Mouse (Mus musculus): ENCODE data around the gene Bcl7c. TPM values are rescaled to one million over a fixed set of nuclear protein-coding genes. Genes with fewer than 3 reads are reported as not detected.
A peak's percentile ranks its signal among the peaks of the same experiment; 100 is the strongest.

The Bcl7c gene
- total and polyA plus RNA-seq, 2 experiments from 2014 or later = 48.8 to 86.8 TPM

DNA sequence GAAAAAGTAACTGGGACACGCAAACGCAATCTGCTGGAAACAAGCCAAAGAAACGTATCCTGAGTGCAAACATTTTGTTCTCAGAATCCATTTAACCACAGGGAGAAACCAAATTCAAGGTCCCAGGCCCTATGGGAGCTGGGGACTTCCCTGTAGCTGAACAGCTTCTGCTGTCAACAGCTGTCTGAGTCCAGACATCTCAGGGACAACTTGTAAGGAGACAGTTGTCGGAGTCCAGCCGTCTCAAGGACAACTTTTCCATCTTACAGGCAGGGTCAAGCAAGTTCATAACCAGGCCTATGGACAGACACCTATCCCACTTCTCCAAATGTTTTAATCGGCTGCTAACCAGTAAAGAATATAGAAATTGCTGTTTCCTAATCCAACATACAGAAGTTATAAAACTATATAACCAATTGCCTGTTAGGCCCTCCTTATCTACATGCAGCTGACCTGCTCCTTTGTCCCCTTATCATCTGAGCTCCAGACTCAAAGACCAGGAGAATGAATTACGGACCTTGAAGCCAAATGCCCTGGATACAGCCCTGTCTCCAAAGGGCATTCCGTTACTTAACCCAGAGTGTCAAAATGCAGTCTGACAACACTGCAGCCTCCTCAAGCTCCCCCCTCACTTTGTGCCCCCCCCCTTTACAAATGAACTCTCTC is 26.7 kb downstream of the Bcl7c start:
- 83% methylated on average over 8 of the region's 8 CpGs for WGBS
- ATAC-seq = no peak

DNA sequence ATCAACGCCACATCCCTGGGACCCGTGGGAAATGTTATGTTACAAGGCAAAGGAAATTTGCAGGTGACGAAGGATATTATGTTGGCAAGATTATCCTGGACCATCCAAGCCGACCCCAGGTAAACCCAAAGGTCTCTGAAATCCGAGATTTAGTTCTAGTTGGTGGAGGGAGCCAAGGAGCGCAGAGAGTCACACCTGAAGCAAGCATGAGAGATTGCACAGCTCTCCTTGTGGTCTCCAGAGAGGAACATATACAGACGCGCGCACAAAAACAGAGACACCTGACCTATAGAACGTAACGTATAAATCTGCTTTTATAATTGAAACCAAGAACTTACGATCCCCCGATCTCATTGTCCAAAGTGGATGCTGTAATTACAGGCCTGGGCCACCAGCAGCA is 28.2 kb downstream of the Bcl7c start:
- WGBS = 89% methylated on average over 13 of the region's 13 CpGs
- no peak for ATAC-seq

More for the DNA sequence above, 26.7 kb downstream of the Bcl7c start:
- H3K27ac ChIP-seq = no peak overlapping the region
- no peaks in the 10 kb centered on the region for H3K9me3 ChIP-seq (ENCODE audit: low read length)
- no peaks in the 10 kb centered on the region for H3K36me3 ChIP-seq (ENCODE audit: insufficient read depth, low read length)
- H3K9ac ChIP-seq (replicated peaks; ENCODE audit: low read length) = no peak overlapping the region
- no peak for TF ChIP-seq CTCF (IDR thresholded peaks at IDR 0.05; ENCODE audit: low read depth)
- no peaks in the 10 kb centered on the region for H3K27me3 ChIP-seq (ENCODE audit: insufficient read depth, low read length)
- H3K4me2 ChIP-seq (ENCODE audit: low read depth, low read length) = no peak overlapping the region
- no peaks in the 10 kb centered on the region for H3K4me1 ChIP-seq (ENCODE audit: insufficient read depth, low read length)
- no peak for DNase-seq (ENCODE audit: low spot score)
- no peak overlapping the region for H3K4me3 ChIP-seq (ENCODE audit: low read length)

DNA sequence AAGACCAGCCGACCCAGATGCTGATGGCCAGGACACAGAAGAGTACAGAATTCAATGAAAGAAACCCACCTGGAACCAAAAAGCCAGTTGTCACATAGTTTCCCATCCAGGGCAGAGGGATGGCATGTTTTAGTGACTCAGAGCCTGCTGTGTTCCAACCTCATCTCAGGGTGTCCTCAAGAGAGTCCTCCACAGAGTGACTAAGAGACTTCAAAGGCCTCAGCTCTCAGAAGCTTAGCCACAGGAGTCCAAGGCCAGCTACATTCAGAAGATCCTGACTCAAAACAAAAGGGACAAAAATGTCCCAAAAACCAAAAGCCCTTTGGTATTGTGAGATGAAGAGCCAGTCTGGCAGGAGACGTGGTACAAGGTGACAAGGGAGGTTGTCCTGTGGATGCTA is 29.9 kb downstream of the Bcl7c start:
- Histone ChIP-seq H3K27me3 (ENCODE audit: insufficient read depth, low read length) (no peaks in the 10 kb centered on the region), H3K27ac (no peak overlapping the region), H3K36me3 (ENCODE audit: insufficient read depth, low read length) (no peaks in the 10 kb centered on the region), H3K4me3 (ENCODE audit: low read length) (no peak overlapping the region), H3K9ac (replicated peaks; ENCODE audit: low read length) (no peak overlapping the region), H3K9me3 (ENCODE audit: low read length) (no peaks in the 10 kb centered on the region), H3K4me2 (ENCODE audit: low read depth, low read length) (no peak overlapping the region), H3K4me1 (ENCODE audit: insufficient read depth, low read length) (no peaks in the 10 kb centered on the region)
- TF ChIP-seq CTCF (IDR thresholded peaks at IDR 0.05; ENCODE audit: low read depth) = no peak
- WGBS = 60% methylated on average over 2 of the region's 2 CpGs
- DNase-seq (ENCODE audit: low spot score) (no peak), ATAC-seq (no peak)

More for the DNA sequence above, 28.2 kb downstream of the Bcl7c start:
- Histone ChIP-seq H3K27me3 (ENCODE audit: insufficient read depth, low read length) (no peaks in the 10 kb centered on the region), H3K9me3 (ENCODE audit: low read length) (no peaks in the 10 kb centered on the region), H3K36me3 (ENCODE audit: insufficient read depth, low read length) (no peaks in the 10 kb centered on the region), H3K4me3 (ENCODE audit: low read length) (no peak overlapping the region), H3K9ac (replicated peaks; ENCODE audit: low read length) (no peak overlapping the region), H3K27ac (no peak overlapping the region), H3K4me2 (ENCODE audit: low read depth, low read length) (no peak overlapping the region), H3K4me1 (ENCODE audit: insufficient read depth, low read length) (no peaks in the 10 kb centered on the region)
- DNase-seq (ENCODE audit: low spot score) = no peak
- no peak for TF ChIP-seq CTCF (IDR thresholded peaks at IDR 0.05; ENCODE audit: low read depth)

GRCm38 (mm10) chr7:127677609-127678008 is 31.1 kb downstream of the Bcl7c start:
- ATAC-seq = no peak
- DNase-seq (ENCODE audit: low spot score) = no peak
- H3K27me3 ChIP-seq (ENCODE audit: insufficient read depth, low read length) = no peaks in the 10 kb centered on the region
- no peak overlapping the region for H3K27ac ChIP-seq
- TF ChIP-seq CTCF (IDR thresholded peaks at IDR 0.05; ENCODE audit: low read depth) = no peak
- H3K9me3 ChIP-seq (ENCODE audit: low read length) = no peaks in the 10 kb centered on the region
- WGBS = 90% methylated on average over 4 of the region's 4 CpGs
- no peaks in the 10 kb centered on the region for H3K36me3 ChIP-seq (ENCODE audit: insufficient read depth, low read length)
- H3K4me3 ChIP-seq (ENCODE audit: low read length) = no peak overlapping the region
- no peak overlapping the region for H3K4me2 ChIP-seq (ENCODE audit: low read depth, low read length)
- H3K4me1 ChIP-seq (ENCODE audit: insufficient read depth, low read length) = no peaks in the 10 kb centered on the region
- H3K9ac ChIP-seq (replicated peaks; ENCODE audit: low read length) = no peak overlapping the region

- Histone ChIP-seq H3K9me3 (ENCODE audit: low read length) (no peaks in the 10 kb centered on the region), H3K4me3 (ENCODE audit: low read length) (no peak overlapping the region), H3K9ac (replicated peaks; ENCODE audit: low read length) (no peak overlapping the region), H3K4me2 (ENCODE audit: low read depth, low read length) (no peak overlapping the region), H3K4me1 (ENCODE audit: insufficient read depth, low read length) (no peaks in the 10 kb centered on the region), H3K36me3 (ENCODE audit: insufficient read depth, low read length) (no peaks in the 10 kb centered on the region), H3K27me3 (ENCODE audit: insufficient read depth, low read length) (no peaks in the 10 kb centered on the region), H3K27ac (no peak overlapping the region)
- DNase-seq (ENCODE audit: low spot score) (peak; percentile 52), ATAC-seq (no peak)
- peak; percentile 75 for TF ChIP-seq CTCF (IDR thresholded peaks at IDR 0.05; ENCODE audit: low read depth)
- 70% methylated on average over 6 of the region's 6 CpGs for WGBS
Measured at GRCm38 (mm10) chr7:127677077-127677476, 31.7 kb downstream of the Bcl7c start.

DNA sequence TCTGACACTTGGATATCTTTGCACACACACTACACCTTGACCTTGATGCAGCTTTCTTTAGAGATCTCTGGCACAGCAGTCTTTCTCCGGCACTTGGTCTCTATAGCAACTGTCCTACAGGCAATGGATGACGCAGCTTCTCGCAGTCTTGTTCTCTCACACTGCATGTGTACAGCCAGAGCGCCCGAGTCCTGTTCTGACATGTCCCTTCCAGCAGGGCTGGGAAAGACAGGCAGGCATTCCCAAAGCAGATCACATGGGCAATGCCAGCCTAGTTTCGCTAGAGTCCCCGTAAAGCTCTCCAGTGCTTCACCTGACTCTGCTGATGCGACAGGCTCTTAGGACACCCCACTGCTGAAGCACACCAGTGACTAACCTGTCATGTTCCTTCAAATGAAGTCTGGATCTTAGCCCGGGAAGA is 33.3 kb downstream of the Bcl7c start:
- H3K27me3 ChIP-seq (ENCODE audit: insufficient read depth, low read length) = no peaks in the 10 kb centered on the region
- H3K27ac ChIP-seq = peak overlapping the region; percentile 77
- ATAC-seq (peak; percentile 87), DNase-seq (ENCODE audit: low spot score) (peak; percentile 54)
- WGBS = 57% methylated on average over 9 of the region's 9 CpGs
- no peak overlapping the region for H3K4me3 ChIP-seq (ENCODE audit: low read length)
- 0 out of 2 replicates have a peak overlapping the region, but pooled peaks have one; percentile 3 for H3K4me2 ChIP-seq (ENCODE audit: low read depth, low read length)
- H3K9me3 ChIP-seq (ENCODE audit: low read length) = no peaks in the 10 kb centered on the region
- 0 out of 2 replicates have a peak overlapping the region, but pooled peaks have one; percentile 17 for H3K9ac ChIP-seq (replicated peaks; ENCODE audit: low read length)
- no peak for TF ChIP-seq CTCF (IDR thresholded peaks at IDR 0.05; ENCODE audit: low read depth)
- H3K4me1 ChIP-seq (ENCODE audit: insufficient read depth, low read length) = no peaks in the 10 kb centered on the region
- no peaks in the 10 kb centered on the region for H3K36me3 ChIP-seq (ENCODE audit: insufficient read depth, low read length)

- peak overlapping the region; percentile 77 for H3K27ac ChIP-seq
- H3K27me3 ChIP-seq (ENCODE audit: insufficient read depth, low read length) = no peaks in the 10 kb centered on the region
- H3K4me2 ChIP-seq (ENCODE audit: low read depth, low read length) = no peak overlapping the region
- DNase-seq (ENCODE audit: low spot score) (peak; percentile 95), ATAC-seq (peak; percentile 88)
- WGBS = 1% methylated on average over 5 of the region's 5 CpGs
- H3K9ac ChIP-seq (replicated peaks; ENCODE audit: low read length) = 0 out of 2 replicates have a peak overlapping the region, but pooled peaks have one; percentile 17
- TF ChIP-seq CTCF (IDR thresholded peaks at IDR 0.05; ENCODE audit: low read depth) = peak; percentile 98
- H3K4me1 ChIP-seq (ENCODE audit: insufficient read depth, low read length) = no peaks in the 10 kb centered on the region
- no peaks in the 10 kb centered on the region for H3K9me3 ChIP-seq (ENCODE audit: low read length)
- no peak overlapping the region for H3K4me3 ChIP-seq (ENCODE audit: low read length)
- H3K36me3 ChIP-seq (ENCODE audit: insufficient read depth, low read length) = no peaks in the 10 kb centered on the region
Measured at GRCm38 (mm10) chr7:127674977-127675376, 33.8 kb downstream of the Bcl7c start.
